In genomic region chr2:167576121-167576620, GRCm38 (mm10) we compare ENCODE assay signal across 18 mouse cellular contexts.
"Had no signal": no experiment of that assay in that cellular context is flagged by ENCODE, and none has a peak within 500 bp of the region (broad histone marks: within the 10 kb centered on the region; RNA-seq: fewer than 3 reads in every experiment).

No protein-coding gene starts in this region.

- H3K4me3 ChIP-seq: lung, embryonic 15.5 days; midbrain, embryonic 10.5 days; midbrain, embryonic 12.5 days; neural tube, embryonic 13.5 days; neural tube, embryonic 15.5 days had no signal

- H3K36me3 ChIP-seq: lung, embryonic 15.5 days; midbrain, embryonic 10.5 days; midbrain, embryonic 12.5 days; neural tube, embryonic 13.5 days; neural tube, embryonic 15.5 days had no signal

- DNase-seq: liver, postnatal 0 days; lung, adult 2 months; lung, postnatal 14 days; lung, postnatal 36 days; midbrain, embryonic 14.5 days; retina, postnatal 1 day; right cerebral cortex, adult 18-20 months; right cerebral cortex, postnatal 25 days; right cerebral cortex, postnatal 4 days; spleen, adult 18-20 months; thymus, adult 18-20 months; thymus, postnatal 14 days; thymus, postnatal 36 days had no signal

- H3K4me2 ChIP-seq: lung, embryonic 15.5 days; midbrain, embryonic 12.5 days; neural tube, embryonic 13.5 days; neural tube, embryonic 15.5 days had no signal

- H3K27me3 ChIP-seq: lung, embryonic 15.5 days; midbrain, embryonic 12.5 days; neural tube, embryonic 13.5 days; neural tube, embryonic 15.5 days had no signal

- H3K4me1 ChIP-seq: neural tube, embryonic 13.5 days; neural tube, embryonic 15.5 days had no signal

- H3K9me3 ChIP-seq: lung, embryonic 15.5 days; midbrain, embryonic 10.5 days; midbrain, embryonic 12.5 days; neural tube, embryonic 13.5 days; neural tube, embryonic 15.5 days had no signal

- H3K27ac ChIP-seq: midbrain, embryonic 10.5 days; midbrain, embryonic 12.5 days; neural tube, embryonic 13.5 days; neural tube, embryonic 15.5 days had no signal
